Mouse (Mus musculus): ENCODE data around the gene Gm45062.
A peak's percentile ranks its signal among the peaks of the same experiment; 100 is the strongest.

Gm45062 gene

GRCm38 (mm10) chr6:8259004-8259666, at the start of gene Gm45062, which contains the start of the genes Rpa3 and Umad1:
Gene Gm45062 (plus strand): TSS chr6:8259450.
Gene Rpa3 (minus strand): TSS chr6:8259173.
Gene Umad1 (plus strand): TSS chr6:8259288.
- DNase-seq = peak; percentile 96

- no peak for DNase-seq
Observed at GRCm38 (mm10) chr6:8209866-8210186, 49.4 kb upstream of the Gm45062 start.

- DNase-seq = no peak
Observed at GRCm38 (mm10) chr6:8210661-8211060, 48.6 kb upstream of the Gm45062 start.

GRCm38 (mm10) chr6:8227035-8227434, 32.2 kb upstream of the Gm45062 start:
- DNase-seq = no peak

GRCm38 (mm10) chr6:8228596-8228995, 30.7 kb upstream of the Gm45062 start:
- no peak for DNase-seq

GRCm38 (mm10) chr6:8258316-8258715, 934 bp upstream of the Gm45062 start:
- DNase-seq = no peak

- no peak for DNase-seq
Observed at GRCm38 (mm10) chr6:8259667-8260044, 406 bp downstream of the Gm45062 start.

- DNase-seq = no peak
Observed at GRCm38 (mm10) chr6:8271047-8271446, 11.8 kb downstream of the Gm45062 start.

GRCm38 (mm10) chr6:8274387-8275054, 15.3 kb downstream of the Gm45062 start:
- DNase-seq = peak; percentile 52

- peak; percentile 65 for DNase-seq
Observed at GRCm38 (mm10) chr6:8275098-8275497, 15.8 kb downstream of the Gm45062 start.

GRCm38 (mm10) chr6:8276431-8276830, 17.2 kb downstream of the Gm45062 start:
- no peak for DNase-seq

- DNase-seq = no peak
Observed at GRCm38 (mm10) chr6:8278426-8279002, 19.3 kb downstream of the Gm45062 start.

- DNase-seq = no peak
Observed at GRCm38 (mm10) chr6:8283255-8283654, 24.0 kb downstream of the Gm45062 start.

- DNase-seq = no peak
Observed at GRCm38 (mm10) chr6:8285401-8285960, 26.2 kb downstream of the Gm45062 start.

- DNase-seq = no peak
Observed at GRCm38 (mm10) chr6:8286146-8286545, 26.9 kb downstream of the Gm45062 start.

GRCm38 (mm10) chr6:8288755-8289580, 29.7 kb downstream of the Gm45062 start:
- DNase-seq = no peak

GRCm38 (mm10) chr6:8294048-8294784, 35.0 kb downstream of the Gm45062 start:
- DNase-seq = no peak

- DNase-seq = no peak
Observed at GRCm38 (mm10) chr6:8299066-8299863, 40.0 kb downstream of the Gm45062 start.

- no peak for DNase-seq
Observed at GRCm38 (mm10) chr6:8307878-8308775, 48.9 kb downstream of the Gm45062 start.

GRCm38 (mm10) chr6:8312554-8312953, 53.3 kb downstream of the Gm45062 start:
- no peak for DNase-seq
